Mouse (Mus musculus) ES-E14 (cell line): ENCODE measurements at regions not wholly inside any gene's neighbourhood (a gene's known extent, or its start where the extent isn't known, plus 50 kb on each side); places are given as distances from the start of the nearest gene placed in this dataset.

ENCODE experiments used
- CHD2 ChIP-seq: IDR thresholded peaks from 2 replicates; pipeline ENCODE4 v1.6.1; 2014; ENCODE audit warnings: mild to moderate bottlenecking, low read depth, low read length, inconsistent platforms
- MAFK ChIP-seq: IDR thresholded peaks from 2 replicates; pipeline ENCODE4 v1.6.1; 2014; ENCODE audit warnings: mild to moderate bottlenecking, low read depth, low read length, inconsistent platforms; ENCODE audit not compliant: insufficient read depth
- ZNF384 ChIP-seq: IDR thresholded peaks from 2 replicates; pipeline ENCODE4 v1.6.1; 2012; ENCODE audit warnings: low read depth, low read length, inconsistent platforms

DNA sequence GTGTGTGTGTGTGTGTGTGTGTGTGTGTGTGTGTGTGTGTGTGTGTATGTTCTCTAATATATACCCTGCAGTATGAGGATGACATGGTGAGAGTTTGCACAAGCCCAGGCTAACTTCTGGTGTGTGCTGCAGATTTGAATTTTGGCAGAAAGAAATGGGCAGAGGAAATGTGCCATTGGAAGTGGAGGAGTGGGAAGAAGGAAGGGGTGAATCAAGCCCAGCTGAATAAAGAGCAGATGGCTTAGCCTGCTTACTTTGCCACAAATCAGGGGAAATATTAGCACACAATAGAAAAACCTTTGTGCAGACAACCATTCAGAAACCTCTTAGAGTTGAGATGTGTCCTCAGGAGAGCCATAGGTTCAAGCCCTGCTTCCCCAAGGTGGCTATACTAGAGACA is 228.1 kb upstream of the Rgma start:
- TF ChIP-seq CHD2 (no peak), MAFK (no peak), ZNF384 (no peak)
